Mouse (Mus musculus): ENCODE data around the gene F830045P16Rik.

The F830045P16Rik gene

DNA sequence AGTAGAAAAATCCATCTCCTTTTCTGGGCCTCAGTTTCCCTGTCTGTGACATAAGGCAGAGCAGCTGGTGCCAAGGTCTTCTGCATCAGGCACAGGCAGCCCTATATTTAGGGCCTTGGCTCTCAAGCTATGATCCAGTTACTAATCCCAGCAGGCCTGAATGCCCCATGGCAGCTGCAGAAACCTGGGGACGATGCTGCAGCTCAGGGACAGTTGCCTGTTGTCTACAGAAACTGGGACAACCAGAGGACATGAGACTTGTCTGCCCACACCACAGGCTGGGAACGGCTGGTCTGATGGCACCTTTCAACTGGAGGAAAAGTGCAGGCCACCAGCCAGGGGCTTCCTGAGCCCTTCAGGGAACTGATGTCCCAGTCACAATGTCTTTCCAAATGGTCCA lies at the start of gene F830045P16Rik:
Gene F830045P16Rik, minus strand, starts transcription at position 226 of the 400 bp plus-strand sequence.
- no peak for DNase-seq (ENCODE audit: low spot score)

DNA sequence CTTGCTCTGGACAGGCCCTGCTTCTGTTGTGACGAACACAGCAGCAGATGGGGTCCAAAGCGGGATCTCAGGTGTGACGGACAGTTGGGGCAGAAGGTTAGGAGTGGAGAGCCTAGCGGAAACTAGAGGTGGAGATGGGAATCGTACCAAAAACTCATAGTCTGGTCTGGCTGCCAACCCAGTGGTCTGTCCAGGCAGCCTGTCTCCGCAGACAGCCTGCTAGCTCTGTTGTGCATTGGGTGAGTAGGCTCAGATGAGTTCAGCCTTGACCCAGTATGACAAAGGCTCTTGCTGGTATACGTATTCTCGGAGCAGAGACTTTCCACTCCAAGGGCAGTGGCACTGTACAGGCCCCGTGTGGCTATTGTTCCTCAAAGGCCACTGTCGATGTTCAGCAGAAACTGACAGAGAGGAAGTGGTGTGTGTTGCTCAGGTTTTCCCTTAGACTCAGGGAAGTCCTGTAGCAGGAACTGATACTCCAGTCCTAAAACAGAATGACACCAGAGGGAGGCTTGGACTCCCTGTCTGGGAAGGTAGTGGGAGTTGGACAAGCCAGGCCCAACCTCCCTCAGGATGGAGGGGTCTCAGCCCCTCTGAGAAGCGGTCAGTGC lies 49.6 kb upstream of the F830045P16Rik start:
- no peak for DNase-seq (ENCODE audit: low spot score)

DNA sequence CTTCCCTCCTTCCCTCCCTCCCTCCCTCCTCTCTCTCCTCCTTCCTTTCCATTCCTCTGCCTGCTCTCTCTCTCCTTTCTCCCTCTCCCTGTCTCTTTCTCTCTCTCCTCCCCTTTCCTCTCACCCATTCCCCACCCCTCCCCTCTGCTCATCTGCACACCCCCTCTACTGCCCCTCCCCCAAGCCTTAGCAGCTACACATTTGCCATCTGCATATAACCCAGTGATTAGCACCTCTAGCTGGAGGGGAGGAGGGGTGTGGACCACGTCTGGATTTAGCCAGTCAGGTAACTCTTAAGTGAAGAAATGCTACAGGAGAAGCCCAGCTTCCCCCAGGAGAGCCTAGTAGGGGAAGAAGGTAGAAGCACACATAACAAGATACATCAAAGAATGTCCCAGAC lies 48.5 kb upstream of the F830045P16Rik start:
- no peak for DNase-seq (ENCODE audit: low spot score)

GRCm38 (mm10) chr2:129582261-129582660 lies 45.9 kb upstream of the F830045P16Rik start:
- DNase-seq (ENCODE audit: low spot score): no peak

- DNase-seq (ENCODE audit: low spot score): no peak
Observed at GRCm38 (mm10) chr2:129581826-129582225, 45.4 kb upstream of the F830045P16Rik start.

- DNase-seq (ENCODE audit: low spot score): no peak
Observed at GRCm38 (mm10) chr2:129580656-129581055, 44.3 kb upstream of the F830045P16Rik start.

DNA sequence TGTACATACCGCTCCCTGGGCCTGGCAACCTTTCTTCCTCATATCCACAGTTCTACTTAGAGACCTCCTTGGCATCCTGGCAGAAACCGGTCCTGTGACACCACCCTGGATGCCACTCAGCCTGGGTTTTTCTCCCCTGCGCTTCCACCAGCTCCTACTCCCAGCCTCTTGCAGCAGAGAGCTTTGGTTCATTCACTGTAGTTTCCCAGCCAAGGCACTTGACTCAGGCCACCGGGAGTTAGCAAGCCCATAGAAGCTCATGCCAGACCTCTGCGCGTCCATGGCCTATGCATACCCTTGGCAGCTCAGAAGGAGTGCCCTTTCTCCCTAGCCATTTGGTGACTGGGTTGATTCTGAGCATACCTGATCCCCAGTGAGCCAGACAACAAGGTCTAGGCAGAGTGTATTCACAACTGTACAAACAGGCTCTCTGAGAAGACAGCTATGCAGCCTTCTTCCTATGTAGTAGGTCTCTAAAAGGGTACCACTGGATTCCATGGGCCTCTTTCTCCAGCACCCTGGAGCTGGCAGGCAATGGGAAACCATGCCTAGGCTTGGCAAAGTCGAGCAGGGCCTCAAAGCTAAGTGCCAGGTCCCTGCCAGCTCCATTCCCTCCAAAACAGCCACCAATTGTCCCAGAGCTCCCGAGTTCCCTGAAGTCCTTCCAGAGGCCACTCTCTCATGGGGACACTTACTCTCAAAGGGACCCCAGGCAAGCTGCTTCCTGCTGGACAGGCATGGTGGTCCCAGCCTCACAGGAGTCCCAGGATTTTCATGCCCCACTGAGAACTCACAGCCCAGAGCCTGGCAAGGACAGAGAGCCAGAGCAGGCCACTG lies 40.4 kb upstream of the F830045P16Rik start:
- DNase-seq (ENCODE audit: low spot score): no peak

DNA sequence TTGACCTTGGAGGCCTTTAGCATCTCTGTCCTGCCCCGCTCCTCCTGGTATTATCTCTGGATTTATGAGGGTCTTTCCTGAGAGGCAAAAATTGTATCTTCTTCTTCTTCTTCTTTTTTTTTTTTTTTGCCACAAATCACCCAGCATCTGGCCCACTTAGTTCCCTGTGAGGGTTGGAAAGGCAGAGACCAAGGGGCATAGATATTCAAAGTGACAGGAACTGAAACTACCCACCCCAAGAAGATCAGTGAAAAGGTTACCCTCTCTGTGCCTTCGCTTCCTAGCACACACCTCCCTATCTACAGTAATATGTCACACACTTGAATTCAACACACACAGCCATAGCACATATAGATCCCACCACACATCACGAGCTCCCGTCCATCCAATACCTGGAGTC lies 38.7 kb upstream of the F830045P16Rik start:
- no peak for DNase-seq (ENCODE audit: low spot score)

- no peak for DNase-seq (ENCODE audit: low spot score)
Observed at GRCm38 (mm10) chr2:129574395-129575046, 38.1 kb upstream of the F830045P16Rik start.

GRCm38 (mm10) chr2:129573701-129574273 lies 37.4 kb upstream of the F830045P16Rik start:
- no peak for DNase-seq (ENCODE audit: low spot score)

DNA sequence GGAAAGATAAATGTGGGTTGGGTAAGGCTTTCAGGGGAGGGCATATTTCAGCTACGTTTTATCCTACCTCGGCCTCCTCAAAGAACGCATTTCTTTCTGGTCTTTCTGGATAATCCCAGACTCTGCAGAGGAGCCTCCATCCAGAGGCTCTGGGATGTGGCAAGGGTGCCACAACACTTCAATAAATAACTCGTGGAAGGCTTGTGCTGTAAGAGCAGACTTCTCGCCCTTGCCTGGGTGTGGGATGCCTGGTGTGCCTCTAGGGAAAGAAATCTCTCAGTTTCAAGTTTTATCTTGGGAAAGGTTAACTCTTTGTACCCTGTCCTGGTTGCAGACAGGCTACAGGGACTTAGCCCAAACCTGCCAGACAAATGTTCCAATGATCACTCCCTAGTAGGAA lies 33.2 kb upstream of the F830045P16Rik start:
- no peak for DNase-seq (ENCODE audit: low spot score)

DNA sequence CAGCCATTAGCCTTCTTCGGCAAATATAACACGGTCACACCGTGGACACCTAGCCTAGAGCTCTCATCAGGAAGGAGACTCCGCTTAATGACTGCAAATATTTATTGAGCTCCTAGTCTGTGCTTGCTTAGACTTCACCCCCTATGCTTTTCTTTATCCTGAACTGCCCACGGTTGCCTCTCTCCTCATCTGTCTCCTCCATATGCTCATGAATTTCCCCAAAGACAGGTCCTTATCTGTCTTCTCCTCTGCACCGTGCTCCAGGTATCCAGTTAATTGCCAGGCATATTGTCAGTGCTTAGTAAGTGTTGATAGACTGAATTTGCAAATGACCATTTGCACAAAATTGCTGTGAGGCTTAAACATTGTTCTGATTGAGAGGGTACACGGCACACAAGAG lies 32.7 kb upstream of the F830045P16Rik start:
- no peak for DNase-seq (ENCODE audit: low spot score)

- DNase-seq (ENCODE audit: low spot score): no peak
Observed at GRCm38 (mm10) chr2:129563944-129564709, 27.7 kb upstream of the F830045P16Rik start.

DNA sequence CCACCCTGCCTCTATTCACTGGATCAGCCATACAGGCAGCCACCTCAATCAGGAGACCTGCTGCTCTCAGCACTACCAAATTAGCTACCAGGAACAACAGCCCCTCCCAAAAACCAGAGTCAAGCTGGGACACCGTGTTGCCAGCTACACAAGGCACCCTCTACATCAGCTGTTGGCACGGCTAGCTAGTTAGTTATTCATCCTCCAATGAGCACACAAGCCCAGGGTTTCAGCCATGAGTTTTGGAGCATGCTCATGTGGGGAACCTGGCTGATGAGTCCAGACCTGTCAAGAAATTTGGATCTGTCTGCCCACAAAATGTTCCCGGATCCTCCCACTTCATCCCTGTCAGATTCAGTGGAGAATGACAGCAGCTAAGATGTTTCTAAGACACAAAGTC lies 25.4 kb upstream of the F830045P16Rik start:
- DNase-seq (ENCODE audit: low spot score): no peak

GRCm38 (mm10) chr2:129558875-129559219 lies 22.4 kb upstream of the F830045P16Rik start:
- DNase-seq (ENCODE audit: low spot score): no peak

DNA sequence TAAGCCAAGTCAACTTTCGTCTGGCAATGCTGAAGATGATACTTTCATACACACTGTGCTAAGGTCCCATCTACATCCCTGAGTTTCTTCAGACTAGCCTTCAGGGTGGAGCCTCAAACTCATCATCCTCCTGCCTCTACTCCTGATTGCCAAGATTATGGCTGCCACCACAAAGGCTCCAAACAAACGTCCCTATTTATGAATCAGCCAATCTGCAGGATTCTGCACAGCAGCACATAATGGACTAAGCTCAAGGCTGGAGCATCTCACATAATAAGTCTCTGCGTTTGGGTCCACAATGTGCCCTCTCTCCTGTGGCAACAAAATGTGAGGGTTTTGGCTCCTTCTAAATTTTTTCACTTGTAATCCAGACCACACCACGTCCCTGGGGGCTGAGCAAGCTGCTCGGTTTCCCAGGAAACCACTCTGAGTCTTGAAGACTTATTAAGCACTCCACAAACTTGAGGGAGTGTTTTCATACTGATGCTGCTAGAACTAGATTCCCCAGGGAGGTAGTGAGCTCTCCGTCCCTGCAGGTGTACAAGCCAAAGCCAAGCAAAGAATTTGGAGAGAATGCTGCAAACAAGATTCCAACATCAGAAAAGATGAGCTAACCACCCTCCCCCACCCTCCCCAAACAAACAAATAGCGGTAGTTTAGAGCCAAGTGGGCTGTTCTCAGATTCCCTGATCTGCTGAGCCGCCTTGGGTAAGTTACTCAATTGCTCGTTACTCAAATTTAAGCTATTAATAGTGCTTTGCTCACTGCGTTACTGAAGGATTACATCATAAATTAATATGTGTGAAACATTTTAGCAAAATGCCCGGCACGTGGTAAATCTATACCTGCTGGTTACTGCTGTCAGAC lies 21.8 kb upstream of the F830045P16Rik start:
- DNase-seq (ENCODE audit: low spot score): no peak

DNA sequence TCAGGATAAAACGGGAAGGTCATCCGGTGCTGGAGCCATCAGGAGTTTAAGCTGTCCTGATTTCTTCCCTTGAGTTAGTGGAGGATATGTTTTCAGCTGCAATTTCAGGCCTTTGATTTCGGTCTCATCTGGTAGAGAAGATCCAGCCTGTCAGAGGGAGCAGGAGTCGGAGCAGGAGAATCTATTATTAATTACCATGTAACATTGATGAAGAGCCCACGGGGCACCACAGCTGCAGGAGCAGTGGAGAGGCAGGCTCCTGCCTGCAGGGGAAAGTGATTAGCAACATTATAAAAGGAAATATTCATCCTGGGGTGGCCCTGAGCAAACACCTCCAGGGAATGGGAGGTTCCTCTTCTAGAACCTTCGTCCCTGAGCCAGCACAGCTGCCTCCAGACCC lies 19.7 kb upstream of the F830045P16Rik start:
- DNase-seq (ENCODE audit: low spot score): no peak

DNA sequence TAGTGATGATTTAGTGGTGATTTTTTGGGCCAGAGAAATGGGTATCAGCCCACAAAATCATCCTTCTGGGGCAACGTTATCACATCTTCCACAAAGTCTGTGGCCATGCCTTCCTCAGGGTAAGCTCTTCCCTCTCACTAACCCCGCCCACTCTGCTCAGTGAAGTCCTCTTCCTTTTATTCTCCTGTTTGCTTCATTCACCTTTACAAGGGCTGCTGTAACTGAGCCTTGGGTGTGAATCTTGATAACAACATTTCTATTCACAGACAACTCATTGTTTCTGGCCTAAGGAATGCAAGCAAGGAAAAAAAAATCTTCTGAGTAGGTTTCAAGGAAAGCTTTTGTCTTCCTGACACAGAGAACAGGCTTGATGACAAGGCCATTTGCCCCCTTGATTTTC lies 14.4 kb upstream of the F830045P16Rik start:
- DNase-seq (ENCODE audit: low spot score): no peak

- DNase-seq (ENCODE audit: low spot score): no peak
Observed at GRCm38 (mm10) chr2:129549537-129550135, 13.2 kb upstream of the F830045P16Rik start.

- DNase-seq (ENCODE audit: low spot score): no peak
Observed at GRCm38 (mm10) chr2:129546772-129547171, 10.4 kb upstream of the F830045P16Rik start.

DNA sequence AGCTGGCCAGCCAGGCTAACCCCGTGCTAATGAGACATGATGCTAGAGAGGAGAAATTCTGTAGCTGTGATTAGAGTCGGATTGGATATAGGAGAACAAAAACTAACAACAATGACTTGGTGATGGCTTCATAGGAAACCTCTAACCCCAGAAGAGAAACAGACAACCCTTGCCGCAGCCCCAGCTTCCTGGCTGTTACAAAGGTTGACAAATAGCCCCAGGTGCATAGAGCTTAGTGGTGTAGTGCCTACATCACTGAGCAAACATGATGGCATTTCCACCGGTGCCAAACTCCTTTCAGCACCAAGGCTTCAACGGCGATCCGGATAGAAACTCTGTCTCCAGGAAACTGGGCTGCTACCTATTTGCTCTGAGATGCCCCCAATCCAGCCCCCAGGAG lies 9.2 kb upstream of the F830045P16Rik start:
- no peak for DNase-seq (ENCODE audit: low spot score)

All from ovary, postnatal 36 days (tissue).